Mouse (Mus musculus): ENCODE measurements around the gene Mpp3. TPM values are rescaled to one million over a fixed set of nuclear protein-coding genes. Genes with fewer than 3 reads are reported as not detected.
A peak's percentile ranks its signal among the peaks of the same experiment; 100 is the strongest.
"Not testable (repeated sequence)": the region's sequence is repeated elsewhere in the genome, so short reads cannot be mapped to it uniquely, and the experiment has no call there.

The Mpp3 gene
- polyA plus RNA-seq, 1 experiment from 2014 or later, result 10.2 TPM

- no peak overlapping the region for H3K4me3 ChIP-seq
- H3K27ac ChIP-seq, result no peak overlapping the region
- peaks cover 50% of the 10 kb centered on the region for H3K36me3 ChIP-seq
- H3K9me3 ChIP-seq, result no peaks in the 10 kb centered on the region
- no peaks in the 10 kb centered on the region for H3K27me3 ChIP-seq
- WGBS, result 88% methylated on average over 5 of the region's 5 CpGs
- ATAC-seq (ENCODE audit: low FRiP score, low read depth), result no peak
- H3K9ac ChIP-seq, result no peak overlapping the region
- peaks cover 14% of the 10 kb centered on the region; the same call in 1 of the 2 replicates for H3K4me1 ChIP-seq
- no peak overlapping the region for H3K4me2 ChIP-seq (replicated peaks)
These were observed 21.6 kb downstream of the Mpp3 start for GRCm38 (mm10) chr11:102006688-102007087.

GRCm38 (mm10) chr11:102006271-102006670, 22.0 kb downstream of the Mpp3 start:
- Histone ChIP-seq H3K27me3 (no peaks in the 10 kb centered on the region), H3K4me1 (peaks cover 14% of the 10 kb centered on the region; the same call in 1 of the 2 replicates), H3K9ac (no peak overlapping the region), H3K27ac (no peak overlapping the region), H3K9me3 (no peaks in the 10 kb centered on the region), H3K4me2 (replicated peaks) (no peak overlapping the region), H3K36me3 (peaks cover 49% of the 10 kb centered on the region), H3K4me3 (no peak overlapping the region)
- no peak for ATAC-seq (ENCODE audit: low FRiP score, low read depth)
- 71% methylated on average over 9 of the region's 9 CpGs for WGBS

- Histone ChIP-seq H3K9me3 (no peaks in the 10 kb centered on the region), H3K36me3 (peaks cover 60% of the 10 kb centered on the region), H3K4me3 (no peak overlapping the region), H3K4me2 (replicated peaks) (no peak overlapping the region), H3K27ac (no peak overlapping the region), H3K4me1 (no peaks in the 10 kb centered on the region; the same call in 1 of the 2 replicates), H3K9ac (no peak overlapping the region), H3K27me3 (no peaks in the 10 kb centered on the region)
- WGBS, result 91% methylated on average over 8 of the region's 8 CpGs
- ATAC-seq (ENCODE audit: low FRiP score, low read depth), result no peak
These were observed 24.0 kb downstream of the Mpp3 start for GRCm38 (mm10) chr11:102004251-102004650.

- Histone ChIP-seq H3K4me1 (no peaks in the 10 kb centered on the region), H3K27me3 (no peaks in the 10 kb centered on the region), H3K9me3 (no peaks in the 10 kb centered on the region), H3K4me3 (no peak overlapping the region), H3K9ac (no peak overlapping the region), H3K27ac (0 out of 2 replicates have a peak overlapping the region, but pooled peaks have one; percentile 39), H3K36me3 (peaks cover 24% of the 10 kb centered on the region), H3K4me2 (replicated peaks) (no peak overlapping the region)
- WGBS, result 54% methylated on average over 4 of the region's 4 CpGs
- ATAC-seq (ENCODE audit: low FRiP score, low read depth), result 0 out of 2 replicates have a peak, but pooled peaks have one; percentile 15
These were observed 28.8 kb downstream of the Mpp3 start for GRCm38 (mm10) chr11:101999466-101999865.

GRCm38 (mm10) chr11:101998258-101998657, 30.0 kb downstream of the Mpp3 start:
- H3K27me3 ChIP-seq, result no peaks in the 10 kb centered on the region
- no peak overlapping the region for H3K9ac ChIP-seq
- no peak overlapping the region for H3K4me3 ChIP-seq
- H3K4me2 ChIP-seq (replicated peaks), result no peak overlapping the region
- 51% methylated on average over 5 of the region's 5 CpGs for WGBS
- H3K27ac ChIP-seq, result no peak overlapping the region
- no peaks in the 10 kb centered on the region for H3K9me3 ChIP-seq
- no peaks in the 10 kb centered on the region for H3K4me1 ChIP-seq
- peaks cover 17% of the 10 kb centered on the region for H3K36me3 ChIP-seq
- ATAC-seq (ENCODE audit: low FRiP score, low read depth), result no peak

GRCm38 (mm10) chr11:101995938-101996337, 32.3 kb downstream of the Mpp3 start:
- H3K9ac ChIP-seq, result no peak overlapping the region
- no peaks in the 10 kb centered on the region for H3K27me3 ChIP-seq
- ATAC-seq (ENCODE audit: low FRiP score, low read depth), result no peak
- H3K9me3 ChIP-seq, result no peaks in the 10 kb centered on the region
- no peak overlapping the region for H3K4me3 ChIP-seq
- H3K36me3 ChIP-seq, result peaks cover 9% of the 10 kb centered on the region; the same call in 1 of the 2 replicates
- no peaks in the 10 kb centered on the region for H3K4me1 ChIP-seq
- WGBS, result 89% methylated on average over 7 of the region's 7 CpGs
- no peak overlapping the region for H3K4me2 ChIP-seq (replicated peaks)
- H3K27ac ChIP-seq, result no peak overlapping the region

GRCm38 (mm10) chr11:101994100-101994499, 34.2 kb downstream of the Mpp3 start:
- no peak overlapping the region for H3K4me2 ChIP-seq (replicated peaks)
- no peaks in the 10 kb centered on the region for H3K4me1 ChIP-seq
- H3K27ac ChIP-seq, result no peak overlapping the region
- H3K9me3 ChIP-seq, result no peaks in the 10 kb centered on the region
- H3K36me3 ChIP-seq, result no peaks in the 10 kb centered on the region
- no peak for ATAC-seq (ENCODE audit: low FRiP score, low read depth)
- no peak overlapping the region for H3K9ac ChIP-seq
- no peak overlapping the region for H3K4me3 ChIP-seq
- H3K27me3 ChIP-seq, result no peaks in the 10 kb centered on the region
- 67% methylated on average over 8 of the region's 8 CpGs for WGBS

- Histone ChIP-seq H3K9me3 (no peaks in the 10 kb centered on the region), H3K9ac (no peak overlapping the region), H3K27ac (no peak overlapping the region), H3K4me1 (no peaks in the 10 kb centered on the region), H3K27me3 (no peaks in the 10 kb centered on the region), H3K4me2 (replicated peaks) (no peak overlapping the region), H3K4me3 (no peak overlapping the region), H3K36me3 (no peaks in the 10 kb centered on the region)
- no peak for ATAC-seq (ENCODE audit: low FRiP score, low read depth)
- 92% methylated on average over 7 of the region's 7 CpGs for WGBS
These were observed 35.9 kb downstream of the Mpp3 start for GRCm38 (mm10) chr11:101992411-101992810.

GRCm38 (mm10) chr11:101991813-101992212, 36.4 kb downstream of the Mpp3 start:
- no peaks in the 10 kb centered on the region for H3K4me1 ChIP-seq
- H3K27me3 ChIP-seq, result peaks cover 5% of the 10 kb centered on the region; the same call in 1 of the 2 replicates
- no peak for ATAC-seq (ENCODE audit: low FRiP score, low read depth)
- WGBS, result 78% methylated on average over 3 of the region's 3 CpGs
- no peaks in the 10 kb centered on the region for H3K9me3 ChIP-seq
- no peaks in the 10 kb centered on the region for H3K36me3 ChIP-seq
- H3K9ac ChIP-seq, result no peak overlapping the region
- H3K4me2 ChIP-seq (replicated peaks), result no peak overlapping the region
- H3K4me3 ChIP-seq, result no peak overlapping the region
- no peak overlapping the region for H3K27ac ChIP-seq

GRCm38 (mm10) chr11:101990244-101990643, 38.0 kb downstream of the Mpp3 start:
- WGBS, result 83% methylated on average over 3 of the region's 3 CpGs
- Histone ChIP-seq H3K4me1 (peaks cover 10% of the 10 kb centered on the region; the same call in 1 of the 2 replicates), H3K36me3 (no peaks in the 10 kb centered on the region), H3K27ac (no peak overlapping the region), H3K4me3 (no peak overlapping the region), H3K4me2 (replicated peaks) (no peak overlapping the region), H3K27me3 (peaks cover 8% of the 10 kb centered on the region; the same call in 1 of the 2 replicates), H3K9ac (no peak overlapping the region), H3K9me3 (no peaks in the 10 kb centered on the region)
- ATAC-seq (ENCODE audit: low FRiP score, low read depth), result no peak

- Histone ChIP-seq H3K4me1 (peaks cover 31% of the 10 kb centered on the region), H3K27me3 (peaks cover 11% of the 10 kb centered on the region; the same call in 1 of the 2 replicates), H3K36me3 (no peaks in the 10 kb centered on the region), H3K9ac (no peak within 1 kb of the TSS), H3K9me3 (no peaks in the 10 kb centered on the region), H3K4me3 (no peak within 1 kb of the TSS), H3K4me2 (replicated peaks) (peak within 1 kb of the TSS; percentile 28; the same call in 1 of the 2 replicates), H3K27ac (no peak within 1 kb of the TSS)
- no peak for ATAC-seq (ENCODE audit: low FRiP score, low read depth)
- 84% methylated on average over 3 of the region's 3 CpGs for WGBS
These were observed 41.3 kb downstream of the Mpp3 start, which contains the start of gene Dusp3 for GRCm38 (mm10) chr11:101986913-101987312. Gene Dusp3, minus strand, starts transcription at chr11:101987013.

- Histone ChIP-seq H3K36me3 (peaks cover 5% of the 10 kb centered on the region; the same call in 1 of the 2 replicates), H3K9me3 (no peaks in the 10 kb centered on the region), H3K4me2 (replicated peaks) (peak overlapping the region; percentile 28; the same call in 1 of the 2 replicates), H3K4me3 (no peak overlapping the region), H3K4me1 (peaks cover 31% of the 10 kb centered on the region), H3K27ac (no peak overlapping the region), H3K27me3 (peaks cover 11% of the 10 kb centered on the region; the same call in 1 of the 2 replicates), H3K9ac (no peak overlapping the region)
- ATAC-seq (ENCODE audit: low FRiP score, low read depth), result peak; percentile 58
- 4% methylated on average over 10 of the region's 10 CpGs for WGBS
These were observed 42.3 kb downstream of the Mpp3 start for GRCm38 (mm10) chr11:101985990-101986389.

- not testable (repeated sequence) for H3K9ac ChIP-seq; H3K36me3 ChIP-seq; H3K4me3 ChIP-seq; H3K27ac ChIP-seq; ATAC-seq (ENCODE audit: low FRiP score, low read depth); H3K9me3 ChIP-seq
- peak overlapping the region; percentile 99 for H3K4me2 ChIP-seq (replicated peaks)
- 63% methylated on average over 6 of the region's 6 CpGs for WGBS
- H3K4me1 ChIP-seq, result peaks cover 31% of the 10 kb centered on the region
- peaks cover 11% of the 10 kb centered on the region; the same call in 1 of the 2 replicates for H3K27me3 ChIP-seq
These were observed 42.8 kb downstream of the Mpp3 start for GRCm38 (mm10) chr11:101985450-101985849.
